Mouse (Mus musculus) embryonic facial prominence, embryonic 15.5 days (tissue): ENCODE data around the gene Mertk. TPM values are rescaled to one million over a fixed set of nuclear protein-coding genes. Genes with fewer than 3 reads are reported as not detected.

Experiments
- ATAC-seq: fragments of 200-750 bp; cut with Nextera tagmentation; 2 replicates; pipeline ENCODE4 v1.8.0; 2017; ENCODE audit warnings: low read depth, moderate TSS enrichment; ENCODE audit not compliant: insufficient number of reproducible peaks, low FRiP score, low TSS enrichment
- H3K27ac ChIP-seq: fragments of 300-500 bp; sonication (generic); replicated peaks from 2 replicates; pipeline ENCODE4 v1.5.1; 2015; ENCODE audit warnings: mild to moderate bottlenecking, inconsistent platforms
- H3K27me3 ChIP-seq: fragments of 300-500 bp; sonication (generic); 2 replicates; pipeline ENCODE4 v1.6.1; 2015; ENCODE audit warnings: inconsistent platforms
- H3K36me3 ChIP-seq: fragments of 300-500 bp; sonication (generic); 2 replicates; pipeline ENCODE4 v1.6.1; 2015; ENCODE audit warnings: mild to moderate bottlenecking, inconsistent platforms
- H3K4me1 ChIP-seq: fragments of 300-500 bp; sonication (generic); 2 replicates; pipeline ENCODE4 v1.6.1; 2015; ENCODE audit warnings: inconsistent platforms
- H3K4me2 ChIP-seq: fragments of 300-500 bp; sonication (generic); replicated peaks from 2 replicates; pipeline ENCODE4 v1.6.1; 2015; ENCODE audit warnings: mild to moderate bottlenecking, inconsistent platforms
- H3K4me3 ChIP-seq: fragments of 300-500 bp; sonication (generic); replicated peaks from 2 replicates; pipeline ENCODE4 v1.5.1; 2015; ENCODE audit warnings: mild to moderate bottlenecking, inconsistent platforms
- H3K9ac ChIP-seq: fragments of 300-500 bp; sonication (generic); 2 replicates; pipeline ENCODE4 v1.6.1; 2015; ENCODE audit warnings: inconsistent platforms
- H3K9me3 ChIP-seq: fragments of 300-500 bp; sonication (generic); replicated peaks from 2 replicates; pipeline ENCODE4 v1.6.1; 2016; ENCODE audit warnings: inconsistent platforms
- WGBS: fragments of 180-500 bp; shearing (Covaris S2); methylation state at CpG from one replicate; pipeline ENCODE4 v1.1.7; 2015; 5-methylcytosine and 5-hydroxymethylcytosine counted together
- polyA plus RNA-seq: library from polyadenylated mRNA; unstranded; fragments of >200 nt; fragmentation: Nextera tagmentation; extraction: Ambion mirVana; gene quantifications from 2 replicates; pipeline ENCODE4 v1.2.1, GENCODE M21; 2015

Gene Mertk
- polyA plus RNA-seq, 1 experiment from 2014 or later: 10.2 TPM

- Histone ChIP-seq H3K27ac (peak overlapping the region; percentile 94; the same call in 1 of the 2 replicates), H3K4me2 (peak overlapping the region; percentile 82), H3K4me3 (peak overlapping the region; percentile 60), H3K27me3 (no peaks in the 10 kb centered on the region), H3K9ac (no peak overlapping the region), H3K4me1 (peaks cover 15% of the 10 kb centered on the region; the same call in 1 of the 2 replicates), H3K36me3 (no peaks in the 10 kb centered on the region), H3K9me3 (no peaks in the 10 kb centered on the region)
- 47% methylated on average over 5 of the region's 5 CpGs for WGBS
- no peak for ATAC-seq
Observed at GRCm38 (mm10) chr2:128697566-128697965, 1.2 kb upstream of the Mertk start.

- peak overlapping the region; percentile 94 for H3K27ac ChIP-seq
- H3K27me3 ChIP-seq: no peaks in the 10 kb centered on the region
- H3K9me3 ChIP-seq: no peaks in the 10 kb centered on the region
- H3K4me2 ChIP-seq: peak overlapping the region; percentile 82
- H3K4me1 ChIP-seq: peaks cover 19% of the 10 kb centered on the region; the same call in 1 of the 2 replicates
- peak overlapping the region; percentile 21; the same call in 1 of the 2 replicates for H3K9ac ChIP-seq
- ATAC-seq: peak; percentile 91
- peak overlapping the region; percentile 60 for H3K4me3 ChIP-seq
- WGBS: 0% methylated on average over 14 of the region's 14 CpGs
- 0 out of 2 replicates have a peak, but pooled peaks cover 3% of the 10 kb centered on the region for H3K36me3 ChIP-seq
Observed at GRCm38 (mm10) chr2:128698140-128698692, 540 bp upstream of the Mertk start.

GRCm38 (mm10) chr2:128699201-128699885, 587 bp downstream of the Mertk start:
- H3K27ac ChIP-seq: peak overlapping the region; percentile 94
- peak overlapping the region; percentile 64 for H3K9ac ChIP-seq
- ATAC-seq: peak; percentile 27
- peak overlapping the region; percentile 60 for H3K4me3 ChIP-seq
- no peaks in the 10 kb centered on the region for H3K9me3 ChIP-seq
- WGBS: under 1% methylated on average over 24 of the region's 24 CpGs
- peak overlapping the region; percentile 82 for H3K4me2 ChIP-seq
- H3K36me3 ChIP-seq: 0 out of 2 replicates have a peak, but pooled peaks cover 3% of the 10 kb centered on the region
- peaks cover 22% of the 10 kb centered on the region; the same call in 1 of the 2 replicates for H3K4me1 ChIP-seq
- no peaks in the 10 kb centered on the region for H3K27me3 ChIP-seq

- 71% methylated on average over 3 of the region's 3 CpGs for WGBS
- Histone ChIP-seq H3K27me3 (no peaks in the 10 kb centered on the region), H3K9me3 (no peaks in the 10 kb centered on the region), H3K9ac (no peak overlapping the region), H3K27ac (no peak overlapping the region), H3K4me2 (no peak overlapping the region), H3K4me1 (peaks cover 32% of the 10 kb centered on the region; the same call in 1 of the 2 replicates), H3K36me3 (peaks cover 3% of the 10 kb centered on the region; the same call in 1 of the 2 replicates), H3K4me3 (no peak overlapping the region)
- ATAC-seq: no peak
Observed at GRCm38 (mm10) chr2:128704474-128704873, 5.7 kb downstream of the Mertk start.

GRCm38 (mm10) chr2:128709264-128709663, 10.5 kb downstream of the Mertk start:
- no peak for ATAC-seq
- 17% methylated on average over 6 of the region's 6 CpGs for WGBS
- H3K27me3 ChIP-seq: no peaks in the 10 kb centered on the region
- peaks cover 51% of the 10 kb centered on the region for H3K4me1 ChIP-seq
- no peaks in the 10 kb centered on the region for H3K9me3 ChIP-seq
- H3K4me2 ChIP-seq: no peak overlapping the region
- H3K9ac ChIP-seq: no peak overlapping the region
- H3K27ac ChIP-seq: peak overlapping the region; percentile 70
- no peak overlapping the region for H3K4me3 ChIP-seq
- no peaks in the 10 kb centered on the region; the same call in 1 of the 2 replicates for H3K36me3 ChIP-seq

- Histone ChIP-seq H3K36me3 (no peaks in the 10 kb centered on the region; the same call in 1 of the 2 replicates), H3K4me1 (peaks cover 58% of the 10 kb centered on the region), H3K4me3 (no peak overlapping the region), H3K9me3 (no peaks in the 10 kb centered on the region), H3K27me3 (no peaks in the 10 kb centered on the region), H3K4me2 (no peak overlapping the region), H3K27ac (peak overlapping the region; percentile 70; the same call in 1 of the 2 replicates), H3K9ac (no peak overlapping the region)
- no peak for ATAC-seq
- 61% methylated on average over 6 of the region's 6 CpGs for WGBS
Observed at GRCm38 (mm10) chr2:128710609-128711008, 11.9 kb downstream of the Mertk start.

GRCm38 (mm10) chr2:128712940-128713339, 14.2 kb downstream of the Mertk start:
- ATAC-seq: no peak
- Histone ChIP-seq H3K4me1 (peaks cover 68% of the 10 kb centered on the region), H3K36me3 (no peaks in the 10 kb centered on the region), H3K4me2 (peak overlapping the region; percentile 35; the same call in 1 of the 2 replicates), H3K4me3 (no peak overlapping the region), H3K27me3 (no peaks in the 10 kb centered on the region), H3K9me3 (no peaks in the 10 kb centered on the region), H3K27ac (peak overlapping the region; percentile 94), H3K9ac (no peak overlapping the region)
- 29% methylated on average over 6 of the region's 6 CpGs for WGBS

- Histone ChIP-seq H3K9ac (no peak overlapping the region), H3K27me3 (no peaks in the 10 kb centered on the region), H3K9me3 (no peaks in the 10 kb centered on the region), H3K4me1 (peaks cover 71% of the 10 kb centered on the region), H3K36me3 (no peaks in the 10 kb centered on the region), H3K27ac (peak overlapping the region; percentile 94), H3K4me2 (peak overlapping the region; percentile 35), H3K4me3 (no peak overlapping the region)
- 15% methylated on average over 5 of the region's 5 CpGs for WGBS
- peak; percentile 91 for ATAC-seq
Observed at GRCm38 (mm10) chr2:128713548-128714003, 14.8 kb downstream of the Mertk start.

- peaks cover 59% of the 10 kb centered on the region for H3K4me1 ChIP-seq
- ATAC-seq: no peak
Observed at GRCm38 (mm10) chr2:128714724-128715241, 16.0 kb downstream of the Mertk start.

GRCm38 (mm10) chr2:128715979-128716378, 17.2 kb downstream of the Mertk start:
- WGBS: 92% methylated on average over 1 of the region's 1 CpGs
- Histone ChIP-seq H3K4me3 (no peak overlapping the region), H3K27me3 (no peaks in the 10 kb centered on the region), H3K4me1 (peaks cover 48% of the 10 kb centered on the region), H3K9me3 (no peaks in the 10 kb centered on the region), H3K9ac (no peak overlapping the region), H3K27ac (no peak overlapping the region), H3K4me2 (no peak overlapping the region), H3K36me3 (no peaks in the 10 kb centered on the region; the same call in 1 of the 2 replicates)
- no peak for ATAC-seq

More at GRCm38 (mm10) chr2:128714724-128715241, 16.0 kb downstream of the Mertk start:
- Histone ChIP-seq H3K27ac (peak overlapping the region; percentile 94), H3K36me3 (no peaks in the 10 kb centered on the region), H3K9me3 (no peaks in the 10 kb centered on the region), H3K9ac (no peak overlapping the region), H3K27me3 (no peaks in the 10 kb centered on the region), H3K4me3 (no peak overlapping the region), H3K4me2 (no peak overlapping the region)
- WGBS: 48% methylated on average over 7 of the region's 7 CpGs

GRCm38 (mm10) chr2:128719380-128719779, 20.6 kb downstream of the Mertk start:
- WGBS: 89% methylated on average over 2 of the region's 2 CpGs
- Histone ChIP-seq H3K27me3 (no peaks in the 10 kb centered on the region), H3K27ac (no peak overlapping the region), H3K4me1 (peaks cover 25% of the 10 kb centered on the region), H3K9me3 (no peaks in the 10 kb centered on the region), H3K9ac (no peak overlapping the region), H3K36me3 (peaks cover 4% of the 10 kb centered on the region; the same call in 1 of the 2 replicates), H3K4me2 (no peak overlapping the region), H3K4me3 (no peak overlapping the region)
- no peak for ATAC-seq
